8 mouse cellular contexts compared by ENCODE assay signal in genomic region chr6:146577310-146578109, GRCm38 (mm10). TPM values are rescaled to one million over a fixed set of nuclear protein-coding genes. Genes with fewer than 3 reads are reported as not detected.
DNase-seq lines count a peak whose midpoint lies in the region; ATAC-seq and TF ChIP-seq lines count a peak whose summit lies in the region.

Gene Ints13, minus strand, starts transcription at chr6:146577835.

- peak within 1 kb of the TSS; percentile 83 for H3K4me2 ChIP-seq in heart, embryonic 11.5 days
- H3K4me2 ChIP-seq in kidney, embryonic 16.5 days (replicated peaks; ENCODE audit: low read depth, low read length): peak within 1 kb of the TSS; percentile 87
- peak within 1 kb of the TSS; percentile 85 for H3K4me2 ChIP-seq in myocyte (ENCODE audit: low read depth)

- TF ChIP-seq POLR2A in brain, embryonic 14.5 days (IDR thresholded peaks at IDR 0.05; ENCODE audit: borderline replicate concordance, extremely low read depth, insufficient read depth, insufficient read length, poor library complexity, severe bottlenecking): peak; percentile 92
- TF ChIP-seq POLR2A in liver, adult 2 months (IDR thresholded peaks at IDR 0.05; ENCODE audit: extremely low read depth, insufficient read depth, low read length): peak; percentile 88
- TF ChIP-seq POLR2A in myocyte (IDR thresholded peaks at IDR 0.05; ENCODE audit: insufficient read length, low read depth): peak; percentile 92

- peak within 1 kb of the TSS; percentile 94 for H3K9ac ChIP-seq in heart, embryonic 11.5 days (ENCODE audit: low read depth, low read length)
- peak within 1 kb of the TSS; percentile 97 for H3K9ac ChIP-seq in kidney, embryonic 16.5 days (replicated peaks; ENCODE audit: low read length)
- H3K9ac ChIP-seq in liver, adult 2 months (ENCODE audit: low read depth, low read length): peak within 1 kb of the TSS; percentile 93

- H3K79me2 ChIP-seq in C2C12 (ENCODE audit: control insufficient read depth, insufficient read depth): peaks cover 97% of the 10 kb centered on the region
- peaks cover 3% of the 10 kb centered on the region; the same call in 1 of the 2 replicates for H3K79me2 ChIP-seq in liver, adult 2 months (ENCODE audit: control insufficient read depth, insufficient read depth, low read length)
- H3K79me2 ChIP-seq in myocyte (ENCODE audit: control insufficient read depth, insufficient read depth): peaks cover 87% of the 10 kb centered on the region

- H3K27ac ChIP-seq in heart, embryonic 11.5 days (ENCODE audit: low read depth, low read length): peak within 1 kb of the TSS; percentile 98
- H3K27ac ChIP-seq in kidney, embryonic 16.5 days (ENCODE audit: low read length): peak within 1 kb of the TSS; percentile 96
- H3K27ac ChIP-seq in liver, adult 2 months (replicated peaks; ENCODE audit: insufficient read depth, low read depth, low read length): peak within 1 kb of the TSS; percentile 95

- under 1% methylated on average over 77 of the region's 77 CpGs for WGBS in heart, embryonic 11.5 days (ENCODE audit: insufficient replicate concordance)
- WGBS in kidney, embryonic 16.5 days: under 1% methylated on average over 72 of the region's 77 CpGs
- under 1% methylated on average over 76 of the region's 77 CpGs for WGBS in liver, adult 2 months

- no peak for TF ChIP-seq CTCF in C2C12 (IDR thresholded peaks at IDR 0.05; ENCODE audit: control insufficient read depth, insufficient read depth, insufficient read length)
- TF ChIP-seq CTCF in brain, embryonic 14.5 days (IDR thresholded peaks at IDR 0.05; ENCODE audit: borderline replicate concordance, extremely low read depth, insufficient read depth, insufficient read length): no peak
- no peak for TF ChIP-seq CTCF in liver, adult 2 months (IDR thresholded peaks at IDR 0.05; ENCODE audit: low read depth, low read length)

- H3ac ChIP-seq in C2C12 (ENCODE audit: control insufficient read depth, insufficient read length, low read depth) (peak within 1 kb of the TSS; percentile 95), myocyte (ENCODE audit: control insufficient read depth, insufficient read length) (peak within 1 kb of the TSS; percentile 24)

- H3K27me3 ChIP-seq in C2C12 (ENCODE audit: control insufficient read depth, insufficient read depth, insufficient read length) (no peaks in the 10 kb centered on the region), myocyte (ENCODE audit: control insufficient read depth, insufficient read depth, insufficient read length) (no peaks in the 10 kb centered on the region)
- no peaks in the 10 kb centered on the region for H3K27me3 ChIP-seq in erythroblast, embryonic 14.5 days (ENCODE audit: control insufficient read depth)
- H3K27me3 ChIP-seq in heart, embryonic 11.5 days (ENCODE audit: control insufficient read depth, insufficient read depth, low read length): no peaks in the 10 kb centered on the region
- no peaks in the 10 kb centered on the region for H3K27me3 ChIP-seq in kidney, embryonic 16.5 days (ENCODE audit: insufficient read depth, low read length)
- H3K27me3 ChIP-seq in liver, adult 2 months (ENCODE audit: control insufficient read depth, insufficient read depth, low read length): no peaks in the 10 kb centered on the region
- H3K27me3 ChIP-seq in splenic B cell, adult 2 months (ENCODE audit: control insufficient read depth, insufficient read depth, low read length, poor library complexity, severe bottlenecking): no peaks in the 10 kb centered on the region

- H3K36me3 ChIP-seq in C2C12 (ENCODE audit: control insufficient read depth, insufficient read depth) (peaks cover 6% of the 10 kb centered on the region), myocyte (ENCODE audit: control insufficient read depth, insufficient read depth) (no peaks in the 10 kb centered on the region)
- H3K36me3 ChIP-seq in erythroblast, embryonic 14.5 days (ENCODE audit: control insufficient read depth): peaks cover 27% of the 10 kb centered on the region
- no peaks in the 10 kb centered on the region for H3K36me3 ChIP-seq in heart, embryonic 11.5 days (ENCODE audit: control insufficient read depth, insufficient read depth, low read length)
- H3K36me3 ChIP-seq in kidney, embryonic 16.5 days (ENCODE audit: insufficient read depth, low read length): no peaks in the 10 kb centered on the region
- peaks cover 8% of the 10 kb centered on the region; the same call in 1 of the 2 replicates for H3K36me3 ChIP-seq in liver, adult 2 months (ENCODE audit: control insufficient read depth, insufficient read depth, low read length)
- no peaks in the 10 kb centered on the region for H3K36me3 ChIP-seq in splenic B cell, adult 2 months (ENCODE audit: control insufficient read depth, insufficient read depth, low read length, poor library complexity, severe bottlenecking)

- H3K4me1 ChIP-seq in erythroblast, embryonic 14.5 days (ENCODE audit: control insufficient read depth): peaks cover 52% of the 10 kb centered on the region
- H3K4me1 ChIP-seq in heart, embryonic 11.5 days (ENCODE audit: control insufficient read depth, insufficient read depth, low read length): peaks cover 20% of the 10 kb centered on the region
- H3K4me1 ChIP-seq in kidney, embryonic 16.5 days (ENCODE audit: insufficient read depth, low read length): peaks cover 31% of the 10 kb centered on the region
- H3K4me1 ChIP-seq in liver, adult 2 months (ENCODE audit: control insufficient read depth, insufficient read depth, low read length): peaks cover 12% of the 10 kb centered on the region; the same call in 1 of the 2 replicates

- peak; percentile 99 for DNase-seq in brain, embryonic 14.5 days (ENCODE audit: low read depth)
- DNase-seq in liver, adult 2 months (ENCODE audit: extremely low read depth, low read depth, low spot score): peak; percentile 93
- peak; percentile 99 for DNase-seq in splenic B cell, adult 2 months (ENCODE audit: low read depth, low spot score)

- peaks cover 82% of the 10 kb centered on the region for H3K79me3 ChIP-seq in C2C12 (ENCODE audit: low read depth)

- peak; percentile 96 for ATAC-seq in heart, embryonic 11.5 days (replicated peaks; ENCODE audit: insufficient number of reproducible peaks, low FRiP score, low TSS enrichment)
- peak; percentile 96 for ATAC-seq in kidney, embryonic 16.5 days (ENCODE audit: low FRiP score, low TSS enrichment)

- H3K9me3 ChIP-seq in erythroblast, embryonic 14.5 days (ENCODE audit: control insufficient read depth, low read length): no peaks in the 10 kb centered on the region
- no peaks in the 10 kb centered on the region for H3K9me3 ChIP-seq in heart, embryonic 11.5 days (replicated peaks; ENCODE audit: control insufficient read depth, low read length)
- H3K9me3 ChIP-seq in kidney, embryonic 16.5 days (ENCODE audit: low read length): no peaks in the 10 kb centered on the region

- H3K4me3 ChIP-seq in C2C12 (ENCODE audit: insufficient read depth, poor library complexity, severe bottlenecking): peak within 1 kb of the TSS; percentile 99
- peak within 1 kb of the TSS; percentile 95 for H3K4me3 ChIP-seq in erythroblast, embryonic 14.5 days (replicated peaks)
- peak within 1 kb of the TSS; percentile 86 for H3K4me3 ChIP-seq in heart, embryonic 11.5 days (ENCODE audit: low read depth, low read length)
- H3K4me3 ChIP-seq in kidney, embryonic 16.5 days (ENCODE audit: low read length): peak within 1 kb of the TSS; percentile 97
- H3K4me3 ChIP-seq in liver, adult 2 months (ENCODE audit: insufficient read depth, low read depth, low read length): peak within 1 kb of the TSS; percentile 84
- H3K4me3 ChIP-seq in myocyte: peak within 1 kb of the TSS; percentile 95

TF ChIP-seq in C2C12, 6 proteins besides CTCF, POLR2A, EP300 and RAD21:
- TF ChIP-seq FOSL1 (IDR thresholded peaks at IDR 0.05; ENCODE audit: insufficient read depth, low read length, poor library complexity, severe bottlenecking) (no peak), MAX (IDR thresholded peaks at IDR 0.05) (no peak), MYOD1 (IDR thresholded peaks at IDR 0.05; ENCODE audit: control insufficient read depth, insufficient read length, low read depth) (no peak), USF1 (IDR thresholded peaks at IDR 0.05; ENCODE audit: low read depth) (no peak), MYOG (IDR thresholded peaks at IDR 0.05; ENCODE audit: control insufficient read depth, extremely low read depth, insufficient read length) (no peak), CEBPB (IDR thresholded peaks at IDR 0.05; ENCODE audit: low read depth) (no peak)

TF ChIP-seq in myocyte, 11 proteins besides CTCF, POLR2A, EP300 and RAD21:
- TF ChIP-seq POLR2AphosphoS2 (IDR thresholded peaks at IDR 0.05; ENCODE audit: insufficient read length, low read depth) (peak; percentile 96), REST (IDR thresholded peaks at IDR 0.05; ENCODE audit: insufficient read depth, insufficient read length) (no peak)

RNA-seq across cellular contexts. Expression of gene Ints13, which starts in this region (rescaled TPM):
- 28.0 TPM for polyA plus RNA-seq in C2C12 (2012; fragmentation: generic; extraction: Trizol)
- polyA plus RNA-seq in brain, embryonic 14.5 days (2012; rRNA removed): 53.3 and 55.3 TPM in 2 replicates
- 3.6 and 4.0 TPM in 2 replicates for polyA plus RNA-seq in erythroblast, embryonic 14.5 days (2012)
- 51.8 and 56.3 TPM in 2 replicates for polyA plus RNA-seq in heart, embryonic 11.5 days (2014; fragmentation: Nextera tagmentation; extraction: Ambion mirVana)
- 79.5 and 83.1 TPM in 2 replicates for polyA plus RNA-seq in kidney, embryonic 16.5 days (2015; fragmentation: Nextera tagmentation; extraction: Ambion mirVana)
- 23.0 and 26.2 TPM in 2 replicates for total RNA-seq in liver, adult 2 months (2014; rRNA removed)
- 5.6 TPM in 2 replicates for polyA plus RNA-seq in liver, adult 2 months (2012; rRNA removed)
- 18.4 TPM for polyA plus RNA-seq in myocyte (2012; fragmentation: generic; extraction: Trizol)

Comparison
In these comparisons a context has a peak if more than half of its experiments do, and no peak if none do; other contexts are left out.
1. Peak in every context shown above with its lines: DNase-seq, ATAC-seq, H3K4me3 ChIP-seq and H3K27ac ChIP-seq.